ENCODE assay signal across 15 mouse cellular contexts in genomic region chr2:32867354-32867753, GRCm38 (mm10). TPM values are rescaled to one million over a fixed set of nuclear protein-coding genes. Genes with fewer than 3 reads are reported as not detected.
DNase-seq lines count a peak whose midpoint lies in the region; ATAC-seq and TF ChIP-seq lines count a peak whose summit lies in the region.
"Had no signal": no experiment of that assay in that cellular context is flagged by ENCODE, and none has a peak within 500 bp of the region (broad histone marks: within the 10 kb centered on the region; RNA-seq: fewer than 3 reads in every experiment).

No protein-coding gene starts in this region.

- H3K9ac ChIP-seq in stomach, embryonic 16.5 days (ENCODE audit: low read length): no peak overlapping the region
- H3K9ac ChIP-seq: hindbrain, embryonic 13.5 days; neural tube, embryonic 12.5 days had no signal

- peak; percentile 45 for DNase-seq in lung, adult 2 months
- DNase-seq in lung, postnatal 25 days (ENCODE audit: low spot score): no peak
- DNase-seq in adrenal gland, postnatal 36 days: peak; percentile 87 to 88
- peak; percentile 63 for DNase-seq in lung, postnatal 36 days
- DNase-seq in kidney, adult 11 months: no peak
- DNase-seq in spleen, adult 12 weeks (ENCODE audit: low spot score): no peak
- DNase-seq in layer of hippocampus, adult 8-10 months (ENCODE audit: low spot score in 2 of 2): no peak
- DNase-seq: cerebellum, postnatal 36 days; heart, adult 2 months; kidney, adult 8-10 months; liver; retina, postnatal 1 day had no signal

- ATAC-seq in stomach, embryonic 16.5 days (ENCODE audit: insufficient read depth, low FRiP score): 0 out of 2 replicates have a peak, but pooled peaks have one; percentile 25

- peaks cover 5% of the 10 kb centered on the region; the same call in 1 of the 2 replicates for H3K4me1 ChIP-seq in lung, adult 2 months (ENCODE audit: control insufficient read depth, insufficient read depth, low read length)
- peaks cover 12% of the 10 kb centered on the region; the same call in 1 of the 2 replicates for H3K4me1 ChIP-seq in stomach, embryonic 16.5 days (ENCODE audit: control insufficient read depth, insufficient read depth, low read length)
- H3K4me1 ChIP-seq: hindbrain, embryonic 13.5 days; neural tube, embryonic 12.5 days had no signal

- no peak overlapping the region for H3K4me2 ChIP-seq in stomach, embryonic 16.5 days (ENCODE audit: low read depth, low read length)
- H3K4me2 ChIP-seq: hindbrain, embryonic 13.5 days; neural tube, embryonic 12.5 days had no signal

- WGBS in lung, adult 2 months: 23% methylated on average over 4 of the region's 4 CpGs
- WGBS in stomach, embryonic 16.5 days: 62% methylated on average over 4 of the region's 4 CpGs

- no peaks in the 10 kb centered on the region for H3K27me3 ChIP-seq in stomach, embryonic 16.5 days (ENCODE audit: control insufficient read depth, insufficient read depth, low read length)
- H3K27me3 ChIP-seq: hindbrain, embryonic 13.5 days; neural tube, embryonic 12.5 days had no signal

- H3K27ac ChIP-seq in stomach, embryonic 16.5 days (ENCODE audit: low read length): peak overlapping the region; percentile 67
- H3K27ac ChIP-seq: heart, adult 2 months; hindbrain, embryonic 13.5 days; neural tube, embryonic 12.5 days had no signal

- no peaks in the 10 kb centered on the region for H3K36me3 ChIP-seq in stomach, embryonic 16.5 days (ENCODE audit: control insufficient read depth, insufficient read depth, low read length)
- H3K36me3 ChIP-seq: hindbrain, embryonic 13.5 days; neural tube, embryonic 12.5 days had no signal

- no peak overlapping the region for H3K4me3 ChIP-seq in lung, adult 2 months (replicated peaks; ENCODE audit: extremely low read depth, low read depth, low read length)
- no peak overlapping the region for H3K4me3 ChIP-seq in stomach, embryonic 16.5 days (replicated peaks; ENCODE audit: low read length)
- H3K4me3 ChIP-seq: heart, adult 2 months; hindbrain, embryonic 13.5 days; neural tube, embryonic 12.5 days had no signal

- H3K9me3 ChIP-seq in stomach, embryonic 16.5 days (replicated peaks; ENCODE audit: control insufficient read depth, low read length): no peaks in the 10 kb centered on the region
- H3K9me3 ChIP-seq: hindbrain, embryonic 13.5 days; neural tube, embryonic 12.5 days had no signal

- no peak for TF ChIP-seq POLR2A in lung, adult 2 months (IDR thresholded peaks at IDR 0.05; ENCODE audit: borderline replicate concordance, extremely low read depth, low read depth, low read length)

- no peak for TF ChIP-seq CTCF in lung, adult 2 months (IDR thresholded peaks at IDR 0.05; ENCODE audit: insufficient read depth, low read length)

RNA-seq across cellular contexts. Expression of gene Fam129b, which starts 8.6 kb away (rescaled TPM):
- 205 and 224 TPM in 2 replicates for polyA plus RNA-seq in lung, adult 2 months (2012; rRNA removed)
- 10 to 100 TPM; 15.8 to 32.3 TPM for total RNA-seq in adrenal gland, postnatal 36 days (2021)
- 108 and 139 TPM in 2 replicates for polyA plus RNA-seq in stomach, embryonic 16.5 days (2015; fragmentation: Nextera tagmentation; extraction: Ambion mirVana)
- 10 to 100 TPM; 21.8 to 39.3 (median 32.1) TPM for total RNA-seq in layer of hippocampus, adult 8-10 months (2022)

RNA-seq across cellular contexts. Expression of gene Stxbp1, which starts 20.3 kb away (rescaled TPM):
- 26.3 and 37.9 TPM in 2 replicates for polyA plus RNA-seq in lung, adult 2 months (2012; rRNA removed)
- total RNA-seq in adrenal gland, postnatal 36 days (2021): 10 to 100 TPM; 21.5 to 30.6 TPM
- 20.8 and 23.2 TPM in 2 replicates for polyA plus RNA-seq in stomach, embryonic 16.5 days (2015; fragmentation: Nextera tagmentation; extraction: Ambion mirVana)
- 100 to 1,000 TPM; 583 to 634 (median 610) TPM for total RNA-seq in layer of hippocampus, adult 8-10 months (2022)

Comparison
In these comparisons a context has a peak if more than half of its experiments do, and no peak if none do; other contexts are left out.
1. DNase-seq: peak in lung, adult 2 months (single experiment), adrenal gland, postnatal 36 days (2 of 2) and lung, postnatal 36 days (single experiment); none in lung, postnatal 25 days (single experiment), kidney, adult 11 months (single experiment), spleen, adult 12 weeks (single experiment) and layer of hippocampus, adult 8-10 months (0 of 2).
2. RNA of gene Stxbp1, which starts 20.3 kb away (total RNA-seq): 583 to 634 TPM in layer of hippocampus, adult 8-10 months; 21.5 to 30.6 TPM in adrenal gland, postnatal 36 days; every median in the first group is over 10 times any median in the second.